Mouse (Mus musculus) cerebellum, adult 8-10 months (tissue): ENCODE results near the gene Tubb3.
"Not testable (repeated sequence)": the region's sequence is repeated elsewhere in the genome, so short reads cannot be mapped to it uniquely, and the experiment has no call there.

Source experiments
- DNase-seq: peaks from one replicate; pipeline ENCODE4 v3.0.0; 2022

Gene Tubb3

GRCm38 (mm10) chr8:123412560-123413170, 1.4 kb downstream of the Tubb3 start:
- peak; percentile 56 for DNase-seq

- no peak for DNase-seq
These were observed 3.0 kb downstream of the Tubb3 start for GRCm38 (mm10) chr8:123414255-123414654.

DNA sequence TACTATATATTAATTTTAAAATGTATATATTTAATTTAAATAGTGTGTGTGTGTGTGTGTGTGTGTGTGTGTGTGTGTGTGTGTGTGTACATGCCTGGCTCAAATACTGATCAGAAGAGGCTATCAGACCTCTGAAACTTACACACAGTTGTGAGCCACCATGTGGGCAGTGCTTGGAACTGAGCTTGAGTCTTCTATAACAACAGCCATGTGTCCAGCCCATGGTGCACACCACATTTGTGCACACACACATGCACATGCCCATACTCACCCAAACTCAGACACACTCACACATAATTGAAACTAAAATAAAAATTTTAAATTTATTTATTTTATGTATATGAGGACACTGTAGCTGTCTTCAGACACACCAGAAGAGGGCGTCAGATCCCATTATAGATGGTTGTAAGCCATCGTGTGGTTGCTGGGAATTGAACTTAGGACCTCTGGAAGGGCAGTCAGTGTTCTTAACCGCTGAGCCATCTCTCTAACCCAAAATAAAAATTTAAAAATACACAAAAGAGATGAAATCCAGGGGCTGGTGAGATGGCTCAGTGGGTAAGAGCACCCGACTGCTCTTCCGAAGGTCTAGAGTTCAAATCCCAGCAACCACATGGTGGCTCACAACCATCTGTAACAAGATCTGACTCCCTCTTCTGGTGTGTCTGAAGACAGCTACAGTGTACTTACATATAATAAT, 3.9 kb downstream of the Tubb3 start:
- not testable (repeated sequence) for DNase-seq

DNA sequence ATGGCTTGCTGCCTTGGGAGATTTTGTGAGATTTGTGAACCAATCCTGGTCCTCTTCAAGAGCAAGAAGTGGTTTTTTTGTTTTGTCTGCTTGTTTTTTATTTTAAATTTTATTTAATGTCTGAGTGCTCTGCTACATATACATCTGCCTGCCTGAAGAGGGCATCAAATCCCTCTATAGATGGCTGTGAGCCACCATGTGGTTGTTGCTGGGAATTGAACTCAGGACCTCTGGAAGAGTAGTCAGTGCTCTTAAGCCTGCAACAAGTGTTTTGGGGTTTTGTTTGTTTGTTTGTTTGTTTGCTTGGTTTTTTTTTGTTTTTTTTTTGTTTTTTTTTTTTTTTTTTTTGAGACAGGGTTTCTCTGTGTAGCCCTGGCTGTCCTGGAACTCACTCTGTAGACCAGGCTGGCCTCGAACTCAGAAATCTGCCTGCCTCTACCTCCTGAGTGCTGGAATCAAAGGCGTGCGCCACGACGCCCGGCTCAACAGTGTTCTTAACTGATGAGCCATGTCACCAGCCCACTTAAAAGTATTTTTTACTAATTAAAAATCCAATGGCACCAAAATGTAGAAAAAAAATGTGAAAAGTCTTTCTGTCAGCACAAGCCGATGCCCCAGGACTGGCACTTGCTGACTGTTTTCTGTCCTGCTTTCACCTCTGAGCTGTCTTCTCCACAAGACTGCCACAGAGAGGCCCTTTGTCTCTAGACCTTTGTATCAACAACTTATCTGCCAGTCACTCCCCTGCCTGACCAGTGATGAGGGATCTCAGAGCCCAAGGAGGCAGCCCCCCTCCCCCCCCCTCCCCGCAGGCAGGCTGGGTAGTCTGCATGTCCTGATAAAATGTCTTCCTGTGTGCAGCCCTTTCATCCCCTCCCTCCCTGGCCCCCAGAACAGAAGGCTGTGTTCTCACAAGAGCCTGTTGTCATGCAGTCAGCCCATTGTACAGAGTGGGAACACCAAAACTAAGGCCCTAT, 5.0 kb downstream of the Tubb3 start:
- no peak for DNase-seq

GRCm38 (mm10) chr8:123416944-123417555, 5.8 kb downstream of the Tubb3 start:
- no peak for DNase-seq

DNA sequence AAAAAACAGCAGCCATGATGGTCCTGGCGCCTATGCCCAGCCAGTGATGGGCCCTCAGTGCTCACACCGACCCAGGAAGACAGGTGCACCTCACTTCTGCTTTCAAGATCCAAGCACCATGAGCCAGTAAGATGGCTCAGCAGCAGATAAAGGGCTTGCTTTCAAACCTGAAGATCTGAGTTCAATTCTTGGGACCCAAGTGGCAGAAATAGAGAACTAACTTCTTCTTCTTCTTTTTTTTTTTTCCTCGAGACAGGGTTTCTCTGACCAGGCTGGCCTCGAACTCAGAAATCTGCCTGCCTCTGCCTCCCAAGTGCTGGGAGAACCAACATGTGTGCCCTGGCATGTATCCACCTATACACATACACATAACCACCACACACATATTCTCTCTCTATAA, 8.5 kb downstream of the Tubb3 start:
- no peak for DNase-seq

GRCm38 (mm10) chr8:123420525-123421281, 9.5 kb downstream of the Tubb3 start:
- DNase-seq, result no peak

DNA sequence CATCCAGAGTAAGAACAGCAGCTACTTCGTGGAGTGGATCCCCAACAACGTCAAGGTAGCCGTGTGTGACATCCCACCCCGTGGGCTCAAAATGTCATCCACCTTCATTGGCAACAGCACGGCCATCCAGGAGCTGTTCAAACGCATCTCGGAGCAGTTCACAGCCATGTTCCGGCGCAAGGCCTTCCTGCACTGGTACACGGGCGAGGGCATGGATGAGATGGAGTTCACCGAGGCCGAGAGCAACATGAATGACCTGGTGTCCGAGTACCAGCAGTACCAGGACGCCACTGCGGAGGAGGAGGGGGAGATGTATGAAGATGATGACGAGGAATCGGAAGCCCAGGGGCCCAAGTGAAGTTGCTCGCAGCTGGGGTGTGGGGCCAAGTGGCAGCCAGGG, 10.1 kb downstream of the Tubb3 start:
- DNase-seq, result no peak

DNA sequence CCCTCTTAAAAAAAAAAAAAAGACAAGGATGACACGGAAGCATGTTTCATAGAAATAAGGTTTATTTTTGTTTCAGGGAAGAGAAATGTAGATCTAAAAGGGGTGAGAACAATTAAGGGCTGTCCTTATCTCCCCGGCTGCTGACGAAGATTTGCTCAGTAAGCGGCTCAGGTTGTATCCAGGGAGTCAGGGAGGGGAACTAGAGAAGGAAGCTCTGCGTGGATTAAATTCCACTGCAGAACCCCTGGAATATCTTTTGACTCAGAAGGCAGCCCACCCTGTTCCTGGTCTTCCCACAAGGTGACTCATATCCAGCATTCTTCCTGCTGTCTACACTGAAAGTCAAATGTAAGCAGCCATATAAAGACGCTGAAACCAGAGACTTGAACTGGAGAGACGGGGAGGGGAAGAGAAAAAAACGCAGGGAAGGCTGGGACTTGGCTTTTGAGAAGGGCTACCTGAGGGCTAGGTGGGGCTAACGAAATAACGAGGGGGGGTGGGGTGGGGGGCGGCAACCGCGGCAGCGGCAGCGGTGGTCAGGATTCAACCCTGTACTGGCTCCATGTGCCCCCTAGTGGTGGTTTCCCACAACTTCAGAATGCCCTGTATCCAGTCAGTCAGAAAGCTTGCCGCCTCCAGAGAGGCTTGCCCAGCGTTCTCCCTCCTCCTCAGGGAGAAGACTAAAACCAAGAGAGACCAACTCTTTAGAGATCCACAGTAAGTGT, 11.0 kb downstream of the Tubb3 start:
- peak; percentile 78 for DNase-seq

DNA sequence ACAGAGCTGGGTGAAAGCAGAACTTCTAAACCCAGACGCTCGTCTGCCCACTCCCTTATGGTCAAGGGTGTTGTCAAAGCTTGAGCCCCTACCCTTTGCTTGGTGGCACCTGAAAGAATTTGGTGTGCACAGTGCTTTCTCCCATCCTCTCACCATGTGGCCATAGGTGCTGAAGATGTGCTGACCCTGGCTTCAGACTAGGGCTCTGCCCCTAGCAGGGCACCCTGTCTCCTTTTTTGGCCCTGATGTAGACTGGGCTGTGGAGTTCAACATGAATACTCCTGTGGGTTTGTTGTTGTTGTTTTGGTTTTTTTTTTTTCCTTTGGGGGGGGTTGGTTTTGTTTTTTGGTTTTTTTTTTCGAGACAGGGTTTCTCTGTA, 11.5 kb downstream of the Tubb3 start:
- no peak for DNase-seq

GRCm38 (mm10) chr8:123423441-123423840, 12.2 kb downstream of the Tubb3 start, which contains the start of gene Def8:
TSS of gene Def8 (plus strand) at chr8:123423527.
- DNase-seq, result no peak

DNA sequence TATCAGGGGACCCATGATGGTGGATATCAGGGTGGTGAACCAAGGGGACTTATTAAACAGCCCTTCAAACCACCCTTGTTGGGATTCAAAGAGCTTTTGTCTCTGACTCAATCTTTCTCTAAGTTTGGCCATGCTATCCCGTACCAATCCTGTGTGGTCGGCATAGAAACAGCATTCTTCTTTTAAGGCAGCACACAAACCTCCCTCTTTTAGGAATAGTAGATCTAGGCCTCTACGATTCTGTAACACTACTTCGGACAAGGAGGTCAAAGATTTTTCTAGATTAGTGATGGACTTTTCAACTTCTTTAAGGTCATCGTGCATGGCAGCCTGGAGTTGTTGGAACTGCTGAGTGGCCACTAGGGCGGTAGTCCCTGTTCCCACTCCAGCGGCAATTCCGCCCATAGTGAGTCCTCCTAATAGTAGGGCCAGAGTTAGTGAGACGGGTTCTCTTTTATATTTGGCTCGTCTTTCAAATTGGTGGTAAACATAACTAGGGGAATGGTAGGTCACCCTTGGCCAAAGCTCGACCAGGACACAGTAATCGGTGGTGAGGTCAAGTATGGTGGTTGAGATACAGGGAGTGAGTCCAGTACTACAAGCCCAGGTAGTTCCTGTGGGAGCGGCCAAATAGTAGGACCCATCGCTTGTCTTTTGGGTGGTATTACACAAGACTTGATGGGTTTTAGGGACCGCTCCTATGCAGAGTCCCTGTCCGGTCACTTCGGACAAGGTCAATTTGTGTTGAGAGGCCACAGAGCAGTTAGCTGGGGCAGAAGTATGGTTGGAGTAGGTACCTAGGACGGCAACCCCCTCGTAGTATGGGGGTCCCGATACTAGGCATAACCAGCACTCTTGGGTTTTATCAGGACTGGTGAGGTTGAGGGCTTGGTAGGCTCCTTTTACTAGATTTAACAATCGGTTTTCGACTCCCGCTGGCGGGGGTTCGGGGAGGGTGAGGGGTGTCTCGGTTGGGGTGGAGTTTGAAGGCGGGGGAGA, 15.6 kb downstream of the Tubb3 start:
- no peak for DNase-seq

- DNase-seq, result no peak
These were observed 16.5 kb downstream of the Tubb3 start for GRCm38 (mm10) chr8:123427639-123428275.

GRCm38 (mm10) chr8:123428343-123428893, 17.2 kb downstream of the Tubb3 start:
- no peak for DNase-seq

GRCm38 (mm10) chr8:123428939-123429721, 17.9 kb downstream of the Tubb3 start:
- no peak for DNase-seq

DNA sequence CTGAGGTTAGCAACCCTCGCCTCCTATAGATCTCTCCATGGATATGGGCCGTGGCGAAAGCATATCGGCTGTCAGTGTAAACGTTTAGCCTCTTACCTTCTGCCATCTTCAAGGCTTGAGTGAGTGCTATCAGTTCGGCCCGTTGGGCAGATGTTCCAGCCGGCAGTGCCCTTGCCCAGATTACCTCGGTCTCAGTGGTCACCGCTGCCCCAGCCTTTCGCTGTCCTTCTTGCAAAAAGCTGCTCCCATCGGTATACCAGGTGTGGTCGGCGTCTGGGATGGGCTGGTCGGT, 18.4 kb downstream of the Tubb3 start:
- not testable (repeated sequence) for DNase-seq

DNA sequence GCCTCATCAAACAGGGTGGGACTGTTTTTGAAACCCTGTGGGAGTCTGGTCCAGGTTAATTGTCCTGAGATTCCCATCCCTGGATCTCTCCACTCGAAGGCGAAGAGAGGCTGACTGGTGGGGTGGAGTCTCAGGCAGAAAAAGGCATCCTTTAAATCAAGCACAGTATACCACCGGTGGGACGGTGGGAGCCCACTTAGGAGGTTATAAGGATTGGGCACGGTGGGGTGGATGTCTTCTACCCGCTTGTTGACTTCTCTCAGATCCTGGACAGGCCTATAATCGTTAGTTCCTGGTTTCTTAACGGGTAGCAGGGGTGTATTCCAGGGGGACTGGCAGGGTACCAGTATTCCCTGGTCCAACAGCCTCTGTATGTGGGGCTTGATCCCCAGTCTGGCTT, 19.7 kb downstream of the Tubb3 start:
- not testable (repeated sequence) for DNase-seq

DNA sequence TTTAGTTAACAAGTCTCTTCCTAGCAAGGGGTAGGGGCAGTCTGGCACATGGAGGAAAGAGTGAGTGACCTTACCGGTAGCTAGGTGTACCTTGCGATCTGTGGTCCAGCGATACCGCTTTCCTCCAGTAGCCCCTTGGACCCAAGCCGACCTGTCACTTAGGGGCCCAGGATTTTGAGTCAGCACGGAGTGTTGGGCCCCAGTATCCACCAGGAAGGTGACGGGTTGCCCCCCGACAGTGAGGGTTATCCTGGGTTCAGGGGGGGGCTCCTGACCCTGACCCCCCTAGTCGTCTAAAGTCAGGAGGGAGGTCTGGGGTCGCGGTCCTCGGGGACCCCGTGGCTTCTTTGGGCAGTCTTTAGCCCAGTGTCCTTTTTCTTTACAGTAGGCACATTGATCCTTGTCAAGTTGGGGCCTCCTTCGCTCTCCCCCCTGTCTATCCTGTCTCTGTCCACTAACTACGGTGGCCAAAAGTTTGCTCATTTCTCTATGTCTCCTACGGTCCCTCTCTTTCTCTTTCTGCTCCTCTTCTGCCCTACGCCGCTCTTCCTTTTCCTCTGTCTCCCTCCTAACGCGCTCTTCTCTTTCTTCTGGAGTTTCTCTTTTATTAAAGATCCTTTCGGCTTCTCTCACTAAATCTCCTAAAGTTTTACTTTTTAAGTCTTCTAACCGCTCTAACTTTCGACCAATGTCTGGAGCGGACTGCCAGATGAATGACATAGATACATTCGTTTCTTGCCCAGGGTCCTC, 20.6 kb downstream of the Tubb3 start:
- no peak for DNase-seq
